ENCODE assay signal across 9 mouse cellular contexts in genomic region chr1:58613786-58614185, GRCm38 (mm10). TPM values are rescaled to one million over a fixed set of nuclear protein-coding genes. Genes with fewer than 3 reads are reported as not detected.
A peak's percentile ranks its signal among the peaks of the same experiment; 100 is the strongest.
DNase-seq lines count a peak whose midpoint lies in the region; ATAC-seq and TF ChIP-seq lines count a peak whose summit lies in the region.
"Had no signal": no experiment of that assay in that cellular context is flagged by ENCODE, and none has a peak within 500 bp of the region (broad histone marks: within the 10 kb centered on the region; RNA-seq: fewer than 3 reads in every experiment).

No protein-coding gene starts in this region.

- H3K9ac ChIP-seq in lung, embryonic 14.5 days: no peak overlapping the region
- H3K9ac ChIP-seq in midbrain, embryonic 15.5 days: no peak overlapping the region

- DNase-seq in gastrocnemius, postnatal 4 days (ENCODE audit: low spot score in 2 of 2): peak; percentile 35 to 41
- no peak for DNase-seq in gastrocnemius, adult 8-10 months (ENCODE audit: low spot score in 2 of 2)
- DNase-seq in lung, embryonic 14.5 days: peak; percentile 21
- no peak for DNase-seq in lung, adult 2 months
- peak; percentile 39 for DNase-seq in NIH3T3 (ENCODE audit: low read depth)
- DNase-seq in testis, postnatal 10 days (ENCODE audit: low spot score): peak; percentile 62

- no peaks in the 10 kb centered on the region for H3K36me3 ChIP-seq in lung, embryonic 14.5 days (ENCODE audit: insufficient read depth)
- no peaks in the 10 kb centered on the region for H3K36me3 ChIP-seq in midbrain, embryonic 15.5 days (replicated peaks)

- H3K4me1 ChIP-seq in lung, embryonic 14.5 days (ENCODE audit: insufficient read depth): no peaks in the 10 kb centered on the region
- H3K4me1 ChIP-seq in lung, adult 2 months (ENCODE audit: control insufficient read depth, insufficient read depth, low read length): peaks cover 2% of the 10 kb centered on the region
- H3K4me1 ChIP-seq in midbrain, embryonic 15.5 days: no peaks in the 10 kb centered on the region

- TF ChIP-seq POLR2A in lung, adult 2 months (IDR thresholded peaks at IDR 0.05; ENCODE audit: borderline replicate concordance, extremely low read depth, low read depth, low read length): no peak

- H3K4me3 ChIP-seq in lung, embryonic 14.5 days (ENCODE audit: low read depth, low read length): no peak overlapping the region
- H3K4me3 ChIP-seq in lung, adult 2 months (replicated peaks; ENCODE audit: extremely low read depth, low read depth, low read length): no peak overlapping the region
- H3K4me3 ChIP-seq in midbrain, embryonic 15.5 days: no peak overlapping the region

- no peak overlapping the region for H3K4me2 ChIP-seq in lung, embryonic 14.5 days
- H3K4me2 ChIP-seq in midbrain, embryonic 15.5 days: no peak overlapping the region

- no peak for ATAC-seq in lung, embryonic 14.5 days (ENCODE audit: insufficient read depth)
- no peak for ATAC-seq in inflammation-experienced regulatory T-cells, adult 6 months
- no peak for ATAC-seq in midbrain, embryonic 15.5 days (replicated peaks)
- ATAC-seq: hindbrain, embryonic 16.5 days had no signal

- H3K27me3 ChIP-seq in lung, embryonic 14.5 days (ENCODE audit: insufficient read depth, low read length): no peaks in the 10 kb centered on the region
- no peaks in the 10 kb centered on the region for H3K27me3 ChIP-seq in midbrain, embryonic 15.5 days (replicated peaks)

- no peak for TF ChIP-seq CTCF in lung, embryonic 14.5 days (IDR thresholded peaks at IDR 0.05; ENCODE audit: low read depth)
- TF ChIP-seq CTCF in lung, adult 2 months (IDR thresholded peaks at IDR 0.05; ENCODE audit: insufficient read depth, low read length): no peak

- 70% methylated on average over 6 of the region's 6 CpGs for WGBS in lung, embryonic 14.5 days
- whole genome bisulfite sequencing in lung, adult 2 months: 77% methylated on average over 6 of the region's 6 CpGs
- WGBS in midbrain, embryonic 15.5 days: 83% methylated on average over 6 of the region's 6 CpGs

- no peak overlapping the region for H3K27ac ChIP-seq in lung, embryonic 14.5 days (ENCODE audit: low read depth)
- H3K27ac ChIP-seq in midbrain, embryonic 15.5 days: no peak overlapping the region

- no peaks in the 10 kb centered on the region for H3K9me3 ChIP-seq in lung, embryonic 14.5 days (ENCODE audit: low read depth, low read length)
- no peaks in the 10 kb centered on the region for H3K9me3 ChIP-seq in midbrain, embryonic 15.5 days

RNA-seq across cellular contexts. Expression of gene Ndufb3, which starts 27.6 kb away (rescaled TPM):
- 100 to 1,000 TPM; 114 to 124 TPM for total RNA-seq in gastrocnemius, postnatal 4 days (2021)
- 100 to 1,000 TPM; 138 to 174 (median 156) TPM for total RNA-seq in gastrocnemius, adult 8-10 months (2022)
- polyA plus RNA-seq in lung, embryonic 14.5 days (2014; fragmentation: Nextera tagmentation; extraction: Ambion mirVana): 159 and 176 TPM in 2 replicates
- 23.1 and 53.7 TPM in 2 replicates for polyA plus RNA-seq in lung, adult 2 months (2012; rRNA removed)
- 10 to 100 TPM; 76.2 to 94.3 (median 83.6) TPM for polyA plus RNA-seq in inflammation-experienced regulatory T-cells, adult 6 months (2017; shearing (Covaris generic))
- 147 and 170 TPM in 2 replicates for polyA plus RNA-seq in midbrain, embryonic 15.5 days (2015; fragmentation: Nextera tagmentation; extraction: Ambion mirVana)

RNA-seq across cellular contexts. Expression of gene Fam126b, which starts 27.7 kb away (rescaled TPM):
- 10 to 100 TPM in 1 of 2 experiments, 1 to 10 TPM in 1; 8.6 to 10.4 TPM for total RNA-seq in gastrocnemius, postnatal 4 days (2021)
- total RNA-seq in gastrocnemius, adult 8-10 months (2022): 10 to 100 TPM in 2 of 4 experiments, 1 to 10 TPM in 2; 6.9 to 11.5 (median 8.8) TPM
- polyA plus RNA-seq in lung, embryonic 14.5 days (2014; fragmentation: Nextera tagmentation; extraction: Ambion mirVana): 7.2 and 8.8 TPM in 2 replicates
- 1.7 and 2.8 TPM in 2 replicates for polyA plus RNA-seq in lung, adult 2 months (2012; rRNA removed)
- polyA plus RNA-seq in inflammation-experienced regulatory T-cells, adult 6 months (2017; shearing (Covaris generic)): 10 to 100 TPM in 2 of 3 experiments, 1 to 10 TPM in 1; 8.4 to 14.4 (median 14.1) TPM
- 13.7 and 15.6 TPM in 2 replicates for polyA plus RNA-seq in midbrain, embryonic 15.5 days (2015; fragmentation: Nextera tagmentation; extraction: Ambion mirVana)

Comparison
In these comparisons a context has a peak if more than half of its experiments do, and no peak if none do; other contexts are left out.
1. DNase-seq: peak in gastrocnemius, postnatal 4 days (2 of 2), lung, embryonic 14.5 days (single experiment), NIH3T3 (single experiment) and testis, postnatal 10 days (single experiment); none in gastrocnemius, adult 8-10 months (0 of 2) and lung, adult 2 months (single experiment).